Mouse (Mus musculus) limb, embryonic 13.5 days (tissue): ENCODE data around the gene Dact3. TPM values are rescaled to one million over a fixed set of nuclear protein-coding genes. Genes with fewer than 3 reads are reported as not detected.
A peak's percentile ranks its signal among the peaks of the same experiment; 100 is the strongest.

ENCODE experiments used
- ATAC-seq: fragments of 200-750 bp; cut with Nextera tagmentation; 2 replicates; pipeline ENCODE4 v1.8.0; 2017; ENCODE audit warnings: low read depth, moderate number of reproducible peaks, moderate TSS enrichment; ENCODE audit not compliant: low FRiP score
- H3K27ac ChIP-seq: fragments of 300-500 bp; sonication (generic); 2 replicates; pipeline ENCODE4 v1.5.1; 2015; ENCODE audit warnings: inconsistent platforms, mild to moderate bottlenecking, moderate library complexity
- H3K27me3 ChIP-seq: fragments of 300-500 bp; sonication (generic); 2 replicates; pipeline ENCODE4 v1.6.1; 2015; ENCODE audit warnings: mild to moderate bottlenecking, inconsistent platforms
- H3K36me3 ChIP-seq: fragments of 300-500 bp; sonication (generic); 2 replicates; pipeline ENCODE4 v1.6.1; 2015; ENCODE audit warnings: inconsistent platforms, mild to moderate bottlenecking, moderate library complexity
- H3K4me1 ChIP-seq: fragments of 300-500 bp; sonication (generic); 2 replicates; pipeline ENCODE4 v1.6.1; 2015; ENCODE audit warnings: inconsistent platforms
- H3K4me2 ChIP-seq: fragments of 300-500 bp; sonication (generic); replicated peaks from 2 replicates; pipeline ENCODE4 v1.6.1; 2015; ENCODE audit warnings: inconsistent platforms, mild to moderate bottlenecking, moderate library complexity
- H3K4me3 ChIP-seq: fragments of 300-500 bp; sonication (generic); 2 replicates; pipeline ENCODE4 v1.5.1; 2015; ENCODE audit warnings: moderate library complexity, mild to moderate bottlenecking, inconsistent platforms
- H3K9ac ChIP-seq: fragments of 300-500 bp; sonication (generic); 2 replicates; pipeline ENCODE4 v1.6.1; 2015; ENCODE audit warnings: mild to moderate bottlenecking, inconsistent platforms
- H3K9me3 ChIP-seq: fragments of 300-500 bp; sonication (generic); 2 replicates; pipeline ENCODE4 v1.6.1; 2016; ENCODE audit warnings: inconsistent platforms
- WGBS: fragments of 180-500 bp; shearing (Covaris S2); methylation state at CpG from one replicate; pipeline ENCODE4 v1.1.7; 2015; 5-methylcytosine and 5-hydroxymethylcytosine counted together
- polyA plus RNA-seq: library from polyadenylated mRNA; unstranded; fragments of >200 nt; fragmentation: Nextera tagmentation; extraction: Ambion mirVana; gene quantifications from 2 replicates; pipeline ENCODE4 v1.2.1, GENCODE M21; 2015

Gene Dact3
- polyA plus RNA-seq, 1 experiment from 2014 or later, result 5.1 TPM

DNA sequence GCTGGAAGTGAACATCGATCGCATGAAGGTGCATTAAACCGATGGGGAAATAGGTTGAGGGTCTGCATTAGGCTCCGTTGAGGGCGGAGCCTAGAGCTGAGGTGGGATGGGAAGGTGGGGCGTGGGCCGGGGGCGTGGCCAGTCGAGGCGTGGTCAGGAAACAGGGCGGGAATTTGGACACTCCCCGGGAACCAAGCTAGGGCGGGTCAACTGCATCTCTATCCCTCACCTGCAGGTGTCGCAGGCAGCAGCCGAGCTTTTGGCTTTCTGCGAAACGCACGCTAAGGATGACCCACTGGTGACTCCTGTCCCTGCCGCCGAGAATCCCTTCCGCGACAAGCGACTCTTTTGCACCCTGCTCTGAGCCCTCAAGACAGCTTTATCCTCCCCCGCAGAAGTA is 19.9 kb downstream of the Dact3 start:
- no peak overlapping the region for H3K27ac ChIP-seq
- ATAC-seq, result peak; percentile 5; the same call in 1 of the 2 replicates

DNA sequence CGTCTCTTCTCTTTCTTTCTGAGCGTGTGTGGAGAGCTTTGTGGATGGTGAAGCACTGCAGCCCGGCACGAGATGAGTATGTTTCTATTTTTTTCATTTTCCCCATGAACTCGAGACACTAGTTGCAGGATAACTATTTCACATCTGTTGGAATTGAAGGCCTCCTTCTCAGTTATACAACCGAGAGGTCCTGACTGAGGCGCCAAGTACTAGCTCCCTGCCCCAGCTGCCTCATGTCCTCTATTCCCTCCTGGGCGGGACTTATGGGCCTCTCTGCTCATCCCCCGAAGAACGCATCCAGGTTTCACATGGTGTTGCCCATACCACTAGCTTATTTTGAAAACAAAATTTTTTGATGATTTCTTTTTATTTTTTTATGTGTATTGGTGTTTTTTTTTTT is 20.4 kb downstream of the Dact3 start:
- Histone ChIP-seq H3K4me3 (peak overlapping the region; percentile 33), H3K4me1 (peaks cover 58% of the 10 kb centered on the region)
- WGBS, result 34% methylated on average over 10 of the region's 10 CpGs

More for the DNA sequence above, 19.9 kb downstream of the Dact3 start:
- H3K27me3 ChIP-seq, result no peaks in the 10 kb centered on the region
- H3K9ac ChIP-seq, result peak overlapping the region; percentile 50; the same call in 1 of the 2 replicates
- peaks cover 7% of the 10 kb centered on the region for H3K36me3 ChIP-seq
- H3K4me3 ChIP-seq, result peak overlapping the region; percentile 33
- H3K4me2 ChIP-seq, result peak overlapping the region; percentile 76
- WGBS, result under 1% methylated on average over 24 of the region's 24 CpGs
- H3K9me3 ChIP-seq, result no peaks in the 10 kb centered on the region
- peaks cover 58% of the 10 kb centered on the region for H3K4me1 ChIP-seq

DNA sequence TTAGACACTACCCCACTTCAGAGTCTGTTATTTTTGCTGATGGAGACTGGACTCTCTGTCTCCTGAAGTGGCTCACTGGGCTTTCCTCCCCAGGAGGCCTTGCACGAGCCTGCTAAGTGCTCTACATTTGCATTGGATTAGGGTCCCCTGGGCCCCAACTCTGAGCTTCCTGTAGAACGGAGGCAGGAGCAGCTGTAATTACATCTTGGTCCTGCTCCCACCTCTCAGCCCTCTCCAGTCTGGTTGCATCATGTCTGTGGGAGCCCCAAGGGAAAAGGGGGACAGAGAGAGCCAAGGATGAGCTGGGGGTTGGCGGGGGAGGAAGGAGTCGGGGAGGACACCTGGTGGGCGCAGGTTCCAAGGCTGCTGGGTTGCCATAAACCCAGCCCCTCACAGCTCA is 25.4 kb downstream of the Dact3 start:
- H3K27ac ChIP-seq, result no peak overlapping the region
- H3K9me3 ChIP-seq, result no peaks in the 10 kb centered on the region
- H3K9ac ChIP-seq, result 0 out of 2 replicates have a peak overlapping the region, but pooled peaks have one; percentile 31
- no peak overlapping the region for H3K4me2 ChIP-seq
- H3K4me3 ChIP-seq, result no peak overlapping the region
- ATAC-seq, result no peak
- H3K27me3 ChIP-seq, result no peaks in the 10 kb centered on the region
- peaks cover 7% of the 10 kb centered on the region for H3K36me3 ChIP-seq
- 21% methylated on average over 5 of the region's 5 CpGs for WGBS
- peaks cover 33% of the 10 kb centered on the region for H3K4me1 ChIP-seq

More for the DNA sequence above, 20.4 kb downstream of the Dact3 start:
- no peak overlapping the region for H3K27ac ChIP-seq
- H3K9ac ChIP-seq, result 0 out of 2 replicates have a peak overlapping the region, but pooled peaks have one; percentile 8
- no peak for ATAC-seq
- peaks cover 7% of the 10 kb centered on the region for H3K36me3 ChIP-seq
- peak overlapping the region; percentile 76 for H3K4me2 ChIP-seq
- H3K27me3 ChIP-seq, result no peaks in the 10 kb centered on the region
- no peaks in the 10 kb centered on the region for H3K9me3 ChIP-seq

DNA sequence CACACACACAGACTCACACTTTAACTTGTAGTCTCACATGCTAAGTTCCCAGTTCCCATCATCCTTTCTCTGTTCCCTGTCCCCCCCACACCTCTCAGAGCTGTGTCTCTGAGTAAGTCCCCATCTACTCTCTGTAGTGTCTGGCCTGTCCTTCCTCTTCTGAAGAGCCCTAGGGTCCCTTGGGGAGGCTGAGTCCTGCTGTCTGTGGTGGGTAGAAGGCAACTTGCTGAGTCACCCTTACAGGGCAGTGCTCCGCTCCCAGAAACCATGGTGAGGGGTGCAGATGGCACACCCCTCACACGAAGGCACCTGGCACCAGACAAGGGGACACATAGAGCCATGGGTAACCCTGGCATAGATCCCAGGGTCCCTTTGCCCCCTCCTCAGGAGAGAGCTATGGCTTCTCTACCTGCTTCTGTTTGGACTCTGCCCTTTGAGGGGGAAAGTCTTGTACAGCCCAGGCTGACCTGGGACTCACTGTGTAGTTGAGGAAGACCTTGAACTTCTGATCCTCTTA is 28.4 kb downstream of the Dact3 start:
- Histone ChIP-seq H3K27me3 (no peaks in the 10 kb centered on the region), H3K27ac (no peak overlapping the region), H3K4me3 (no peak overlapping the region), H3K9ac (no peak overlapping the region), H3K4me2 (no peak overlapping the region), H3K4me1 (peaks cover 54% of the 10 kb centered on the region), H3K36me3 (no peaks in the 10 kb centered on the region), H3K9me3 (no peaks in the 10 kb centered on the region)
- WGBS, result 87% methylated on average over 2 of the region's 2 CpGs
- ATAC-seq, result no peak

DNA sequence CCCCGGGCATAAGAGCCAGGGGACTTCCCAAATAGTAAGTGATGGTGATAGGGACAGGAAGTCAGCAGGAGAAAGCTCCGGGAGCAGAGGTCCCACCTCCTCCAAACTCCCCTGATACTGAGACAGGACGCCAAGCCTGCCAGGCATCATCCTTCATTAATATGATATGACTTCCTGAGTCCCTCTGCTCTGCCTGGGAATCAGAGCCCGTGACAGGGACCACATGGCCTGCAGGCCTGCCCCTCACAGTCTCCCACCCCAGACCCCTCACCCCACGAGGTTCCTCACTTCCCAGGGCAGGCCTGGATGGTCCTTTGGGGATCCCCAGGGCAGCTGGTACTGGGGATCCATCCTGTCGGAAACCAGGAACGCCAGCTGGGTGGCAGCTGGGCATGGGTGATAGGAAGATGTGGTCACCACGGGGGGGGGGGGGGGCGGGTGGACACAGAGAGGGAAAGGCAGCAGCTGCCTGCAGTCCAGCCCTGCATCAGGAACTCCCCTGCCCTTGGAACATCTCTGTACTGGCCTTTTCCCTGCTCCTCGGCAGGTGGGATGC is 29.1 kb downstream of the Dact3 start:
- H3K9ac ChIP-seq, result no peak overlapping the region
- H3K4me3 ChIP-seq, result no peak overlapping the region
- WGBS, result 42% methylated on average over 9 of the region's 10 CpGs
- H3K4me1 ChIP-seq, result peaks cover 54% of the 10 kb centered on the region
- H3K27ac ChIP-seq, result no peak overlapping the region
- no peaks in the 10 kb centered on the region for H3K27me3 ChIP-seq
- H3K4me2 ChIP-seq, result no peak overlapping the region
- H3K9me3 ChIP-seq, result no peaks in the 10 kb centered on the region
- no peak for ATAC-seq
- no peaks in the 10 kb centered on the region for H3K36me3 ChIP-seq

DNA sequence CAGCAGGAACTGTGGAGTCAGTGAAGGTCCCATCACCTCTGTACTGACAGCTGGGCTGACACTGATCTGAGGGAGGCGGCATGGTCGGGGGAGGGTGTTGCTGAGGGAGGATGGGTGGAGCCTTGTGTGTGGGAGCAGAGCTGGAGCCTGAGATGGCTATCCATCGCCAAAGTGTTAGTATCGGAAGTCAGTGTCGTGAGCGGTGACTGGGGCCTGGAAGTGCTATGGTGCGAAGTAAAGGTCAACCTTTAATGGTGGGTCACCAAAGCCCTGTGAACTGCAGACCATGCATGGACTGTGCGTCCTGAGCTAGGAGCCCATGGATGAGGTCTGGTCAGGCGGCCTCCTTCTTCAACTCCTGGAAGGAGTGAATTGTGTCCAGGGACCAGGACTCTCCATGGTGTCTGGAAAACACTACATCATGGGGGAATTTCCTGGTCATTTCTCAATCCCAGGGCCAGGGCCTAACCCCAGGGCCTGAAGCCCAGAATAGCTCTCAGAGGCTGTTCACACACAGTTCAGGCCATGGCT is 30.4 kb downstream of the Dact3 start:
- Histone ChIP-seq H3K27ac (peak overlapping the region; percentile 34; the same call in 1 of the 2 replicates), H3K4me2 (no peak overlapping the region), H3K9ac (no peak overlapping the region), H3K27me3 (no peaks in the 10 kb centered on the region), H3K4me3 (no peak overlapping the region), H3K9me3 (no peaks in the 10 kb centered on the region), H3K4me1 (peaks cover 55% of the 10 kb centered on the region), H3K36me3 (no peaks in the 10 kb centered on the region)
- no peak for ATAC-seq
- WGBS, result 31% methylated on average over 9 of the region's 9 CpGs

DNA sequence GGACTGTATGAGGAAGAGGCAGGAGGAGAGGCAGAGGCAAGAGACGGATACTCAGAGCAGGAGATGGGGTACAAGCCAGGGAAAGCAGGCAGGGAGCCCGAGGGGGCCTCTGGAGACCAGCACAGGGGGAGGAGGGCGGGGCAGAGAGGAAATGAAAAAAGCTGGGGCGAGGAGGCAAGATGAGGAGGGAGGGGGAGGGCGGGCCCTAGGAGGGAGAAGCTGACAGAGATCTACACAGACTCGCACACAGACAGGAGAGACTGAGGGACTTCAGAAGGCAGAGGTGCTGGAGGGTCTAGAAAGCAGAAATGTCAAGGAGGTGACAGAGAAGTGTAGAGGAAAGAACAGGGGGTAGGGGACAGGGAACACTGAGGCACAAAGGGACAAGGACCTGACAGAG is 31.2 kb downstream of the Dact3 start, which contains the start of gene Ptgir:
Gene Ptgir, plus strand, starts transcription at position 210 of the 400 bp plus-strand sequence.
- Histone ChIP-seq H3K27ac (peak within 1 kb of the TSS; percentile 34; the same call in 1 of the 2 replicates), H3K27me3 (no peaks in the 10 kb centered on the region), H3K4me3 (no peak within 1 kb of the TSS), H3K36me3 (no peaks in the 10 kb centered on the region), H3K9ac (no peak within 1 kb of the TSS), H3K4me2 (peak within 1 kb of the TSS; percentile 28), H3K9me3 (no peaks in the 10 kb centered on the region), H3K4me1 (peaks cover 51% of the 10 kb centered on the region)
- WGBS, result 16% methylated on average over 6 of the region's 6 CpGs
- ATAC-seq, result no peak

DNA sequence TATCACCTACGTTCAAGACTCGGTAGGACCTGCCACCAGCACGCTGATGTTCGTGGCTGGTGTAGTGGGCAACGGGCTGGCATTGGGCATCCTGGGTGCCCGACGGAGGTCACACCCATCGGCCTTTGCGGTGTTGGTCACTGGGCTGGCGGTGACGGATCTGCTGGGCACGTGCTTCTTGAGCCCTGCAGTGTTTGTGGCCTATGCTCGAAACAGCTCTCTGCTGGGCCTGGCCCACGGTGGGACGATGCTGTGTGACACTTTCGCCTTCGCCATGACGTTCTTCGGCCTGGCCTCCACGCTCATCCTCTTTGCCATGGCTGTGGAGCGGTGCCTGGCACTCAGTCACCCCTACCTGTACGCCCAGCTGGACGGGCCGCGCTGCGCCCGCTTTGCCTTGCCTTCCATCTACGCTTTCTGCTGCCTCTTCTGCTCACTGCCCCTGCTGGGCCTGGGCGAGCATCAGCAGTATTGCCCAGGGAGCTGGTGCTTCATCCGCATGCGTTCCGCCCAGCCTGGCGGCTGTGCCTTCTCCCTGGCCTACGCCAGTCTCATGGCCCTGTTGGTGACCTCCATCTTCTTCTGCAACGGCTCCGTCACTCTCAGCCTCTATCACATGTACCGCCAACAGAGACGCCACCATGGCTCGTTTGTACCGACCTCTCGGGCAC is 31.9 kb downstream of the Dact3 start:
- no peak overlapping the region for H3K9ac ChIP-seq
- H3K4me2 ChIP-seq, result peak overlapping the region; percentile 28
- H3K27ac ChIP-seq, result no peak overlapping the region
- no peaks in the 10 kb centered on the region for H3K27me3 ChIP-seq
- no peak for ATAC-seq
- WGBS, result 90% methylated on average over 41 of the region's 41 CpGs
- H3K4me3 ChIP-seq, result no peak overlapping the region
- H3K9me3 ChIP-seq, result no peaks in the 10 kb centered on the region
- H3K36me3 ChIP-seq, result no peaks in the 10 kb centered on the region
- peaks cover 46% of the 10 kb centered on the region for H3K4me1 ChIP-seq

DNA sequence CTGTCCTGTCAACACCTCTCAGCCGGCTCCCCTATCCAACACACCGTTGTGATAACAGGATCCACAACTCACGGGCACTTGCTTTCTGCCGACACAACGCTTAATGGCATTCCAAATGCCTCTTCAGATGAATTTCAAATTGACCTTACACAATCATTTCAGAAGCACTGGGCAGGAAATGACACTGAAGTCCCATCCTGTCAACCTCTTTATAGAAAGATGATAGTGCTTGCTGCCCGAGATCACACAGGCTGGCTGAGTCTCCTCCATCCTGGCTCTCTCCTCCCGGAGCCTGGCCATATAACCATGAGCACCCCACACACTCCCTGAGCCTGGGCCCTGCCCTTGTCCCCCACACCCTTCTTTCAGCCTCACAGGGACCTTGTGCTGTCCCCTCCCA is 32.7 kb downstream of the Dact3 start:
- 66% methylated on average over 7 of the region's 7 CpGs for WGBS
- ATAC-seq, result no peak
- H3K4me3 ChIP-seq, result no peak overlapping the region
- H3K27ac ChIP-seq, result no peak overlapping the region
- H3K4me1 ChIP-seq, result peaks cover 48% of the 10 kb centered on the region
- 0 out of 2 replicates have a peak overlapping the region, but pooled peaks have one; percentile 4 for H3K4me2 ChIP-seq
- H3K36me3 ChIP-seq, result no peaks in the 10 kb centered on the region
- no peaks in the 10 kb centered on the region for H3K9me3 ChIP-seq
- peak overlapping the region; percentile 48; the same call in 1 of the 2 replicates for H3K9ac ChIP-seq
- H3K27me3 ChIP-seq, result no peaks in the 10 kb centered on the region

DNA sequence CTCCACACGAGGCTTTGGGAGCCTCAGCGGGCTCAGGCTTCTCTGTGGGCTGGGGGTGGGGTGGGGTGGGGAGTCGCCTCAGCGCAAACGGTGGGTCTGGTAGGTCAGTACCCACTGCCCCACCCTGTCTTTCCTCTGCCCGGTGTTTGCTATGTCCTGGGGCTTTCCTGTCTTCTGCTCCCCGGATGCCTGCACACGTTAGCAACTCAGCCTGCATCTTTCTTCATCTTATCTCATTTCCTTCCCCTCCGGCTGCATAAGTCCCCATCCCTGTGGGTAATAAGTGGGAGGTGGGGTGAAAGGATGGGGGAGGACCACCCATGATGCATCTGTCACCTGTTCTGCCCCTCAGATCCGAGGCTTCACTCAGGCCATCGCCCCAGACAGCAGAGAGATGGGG is 33.2 kb downstream of the Dact3 start:
- Histone ChIP-seq H3K9ac (peak overlapping the region; percentile 48; the same call in 1 of the 2 replicates), H3K4me1 (peaks cover 51% of the 10 kb centered on the region), H3K36me3 (no peaks in the 10 kb centered on the region), H3K27me3 (no peaks in the 10 kb centered on the region), H3K4me3 (no peak overlapping the region), H3K4me2 (no peak overlapping the region), H3K9me3 (no peaks in the 10 kb centered on the region), H3K27ac (no peak overlapping the region)
- no peak for ATAC-seq
- 45% methylated on average over 11 of the region's 11 CpGs for WGBS

DNA sequence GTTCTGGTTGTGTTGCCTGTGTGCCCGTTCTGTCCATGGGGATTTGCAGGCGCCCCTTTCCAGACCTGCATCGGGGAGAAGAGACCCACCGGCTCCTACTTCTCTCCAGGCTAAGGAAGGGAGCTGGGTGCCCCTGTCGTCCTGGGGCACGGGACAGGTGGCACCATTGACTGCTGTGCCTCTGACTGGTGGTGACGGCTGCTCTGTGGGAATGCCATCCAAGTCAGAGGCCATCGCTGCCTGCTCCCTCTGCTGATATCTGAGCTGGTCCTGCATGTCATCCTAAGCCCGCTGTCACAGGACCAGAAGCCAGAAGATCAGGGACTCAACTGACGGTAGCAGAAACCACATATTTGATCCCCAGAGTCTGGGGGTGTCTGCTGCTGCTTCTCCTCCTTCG is 33.7 kb downstream of the Dact3 start:
- no peak overlapping the region for H3K27ac ChIP-seq
- no peak overlapping the region for H3K4me3 ChIP-seq
- peaks cover 54% of the 10 kb centered on the region for H3K4me1 ChIP-seq
- WGBS, result 64% methylated on average over 11 of the region's 11 CpGs
- no peaks in the 10 kb centered on the region for H3K27me3 ChIP-seq
- no peak for ATAC-seq
- no peak overlapping the region for H3K4me2 ChIP-seq
- no peaks in the 10 kb centered on the region for H3K9me3 ChIP-seq
- H3K9ac ChIP-seq, result no peak overlapping the region; the same call in 1 of the 2 replicates
- peaks cover under 1% of the 10 kb centered on the region; the same call in 1 of the 2 replicates for H3K36me3 ChIP-seq

DNA sequence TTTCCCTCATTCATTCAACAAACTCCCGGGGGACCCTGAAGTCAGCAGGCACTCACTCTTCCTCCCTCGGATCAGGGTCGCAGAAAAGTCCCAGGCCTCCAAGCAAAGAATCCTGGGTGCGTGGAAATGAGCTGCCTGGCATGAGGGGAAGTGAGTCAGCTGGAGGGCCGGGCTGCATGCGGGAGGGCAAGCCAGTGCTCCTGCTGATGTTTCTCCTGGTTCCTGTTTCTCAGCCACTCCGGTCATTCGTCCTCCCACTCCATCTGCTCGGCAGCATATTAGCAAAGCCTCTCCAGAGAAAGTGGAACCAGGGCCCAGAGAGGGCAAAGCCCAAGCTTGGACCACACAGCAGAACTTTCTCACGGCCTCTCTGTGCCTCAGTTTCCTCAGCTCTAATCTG is 34.8 kb downstream of the Dact3 start:
- ATAC-seq, result no peak
- no peak overlapping the region for H3K27ac ChIP-seq
- WGBS, result 41% methylated on average over 10 of the region's 10 CpGs

More for the DNA sequence above, 34.8 kb downstream of the Dact3 start:
- peaks cover 11% of the 10 kb centered on the region for H3K36me3 ChIP-seq
- H3K4me2 ChIP-seq, result no peak overlapping the region
- no peaks in the 10 kb centered on the region for H3K9me3 ChIP-seq
- H3K4me3 ChIP-seq, result no peak overlapping the region
- no peak overlapping the region; the same call in 1 of the 2 replicates for H3K9ac ChIP-seq
- H3K27me3 ChIP-seq, result no peaks in the 10 kb centered on the region
- peaks cover 54% of the 10 kb centered on the region for H3K4me1 ChIP-seq
